Mouse (Mus musculus) kidney, embryonic 15.5 days (tissue): ENCODE measurements around the gene Vill. TPM values are rescaled to one million over a fixed set of nuclear protein-coding genes. Genes with fewer than 3 reads are reported as not detected.
A peak's percentile ranks its signal among the peaks of the same experiment; 100 is the strongest.

Source experiments
- ATAC-seq: fragments of 200-750 bp; cut with Nextera tagmentation; replicated peaks from 2 replicates; pipeline ENCODE4 v1.8.0; 2017; ENCODE audit warnings: moderate TSS enrichment; ENCODE audit not compliant: low FRiP score
- H3K27ac ChIP-seq: fragments of 300-500 bp; sonication (generic); 2 replicates; pipeline ENCODE4 v1.5.1; 2015; ENCODE audit warnings: mild to moderate bottlenecking, inconsistent platforms
- H3K27me3 ChIP-seq: fragments of 300-500 bp; sonication (generic); 2 replicates; pipeline ENCODE4 v1.6.1; 2015; ENCODE audit warnings: inconsistent platforms
- H3K36me3 ChIP-seq: fragments of 300-500 bp; sonication (generic); 2 replicates; pipeline ENCODE4 v1.6.1; 2015; ENCODE audit warnings: inconsistent platforms
- H3K4me1 ChIP-seq: fragments of 300-500 bp; sonication (generic); 2 replicates; pipeline ENCODE4 v1.6.1; 2015; ENCODE audit warnings: inconsistent platforms
- H3K4me2 ChIP-seq: fragments of 300-500 bp; sonication (generic); 2 replicates; pipeline ENCODE4 v1.6.1; 2015; ENCODE audit warnings: moderate library complexity, mild to moderate bottlenecking, inconsistent platforms
- H3K4me3 ChIP-seq: fragments of 300-500 bp; sonication (generic); replicated peaks from 2 replicates; pipeline ENCODE4 v1.5.1; 2015; ENCODE audit warnings: mild to moderate bottlenecking, inconsistent platforms
- H3K9ac ChIP-seq: fragments of 300-500 bp; sonication (generic); 2 replicates; pipeline ENCODE4 v1.6.1; 2015; ENCODE audit warnings: mild to moderate bottlenecking, inconsistent platforms
- H3K9me3 ChIP-seq: fragments of 300-500 bp; sonication (generic); replicated peaks from 2 replicates; pipeline ENCODE4 v1.6.1; 2016; ENCODE audit warnings: inconsistent platforms
- WGBS: fragments of 180-500 bp; shearing (Covaris S2); methylation state at CpG from one replicate; pipeline ENCODE4 v1.1.7; 2015; ENCODE audit warnings: mixed read lengths; 5-methylcytosine and 5-hydroxymethylcytosine counted together
- polyA plus RNA-seq: library from polyadenylated mRNA; unstranded; fragments of >200 nt; fragmentation: Nextera tagmentation; extraction: Ambion mirVana; gene quantifications from 2 replicates; pipeline ENCODE4 v1.2.1, GENCODE M21; 2015

Vill gene
- polyA plus RNA-seq, 1 experiment from 2014 or later, result 46.2 TPM

GRCm38 (mm10) chr9:119038574-119038973 is 14.0 kb upstream of the Vill start:
- Histone ChIP-seq H3K27me3 (no peaks in the 10 kb centered on the region), H3K9me3 (no peaks in the 10 kb centered on the region), H3K4me3 (no peak overlapping the region), H3K4me1 (peaks cover 35% of the 10 kb centered on the region), H3K9ac (no peak overlapping the region), H3K27ac (no peak overlapping the region), H3K4me2 (no peak overlapping the region), H3K36me3 (peaks cover 91% of the 10 kb centered on the region)
- no peak for ATAC-seq
- 95% methylated on average over 3 of the region's 3 CpGs for WGBS

DNA sequence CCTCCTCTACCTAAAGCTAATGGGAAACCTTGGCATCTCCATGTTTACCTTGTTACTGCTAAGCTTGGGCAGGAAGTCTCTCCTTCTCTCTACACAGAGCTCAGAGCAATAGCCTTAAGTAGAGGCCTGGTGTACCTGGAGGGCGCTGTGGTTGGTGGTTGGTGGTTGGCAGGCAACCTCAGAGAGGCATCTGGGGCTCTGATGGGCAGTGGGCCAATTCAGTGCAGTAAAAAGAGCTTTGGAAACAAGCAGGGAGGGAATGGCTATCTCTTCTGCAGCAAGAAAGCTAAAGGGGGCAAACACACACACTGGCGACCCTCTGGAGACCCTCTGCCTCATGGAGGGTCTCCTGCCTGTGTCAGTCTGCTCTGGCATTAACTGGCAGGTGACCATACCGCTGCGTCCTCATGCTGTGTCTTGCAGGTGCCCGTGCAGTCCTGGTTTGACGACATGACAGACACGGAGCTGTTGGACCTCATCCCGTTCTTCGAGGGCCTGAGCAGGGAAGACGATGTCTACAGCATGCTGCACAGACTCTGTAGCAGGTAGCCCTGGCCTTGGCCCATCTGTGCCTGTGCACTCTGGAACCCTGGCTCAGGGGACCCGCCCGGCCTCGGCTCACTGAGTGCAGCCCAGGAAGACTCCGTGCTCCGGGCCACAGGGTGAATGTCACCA is 12.3 kb upstream of the Vill start:
- no peaks in the 10 kb centered on the region for H3K27me3 ChIP-seq
- no peak overlapping the region for H3K4me3 ChIP-seq
- ATAC-seq, result no peak
- H3K9ac ChIP-seq, result no peak overlapping the region
- WGBS, result 91% methylated on average over 15 of the region's 15 CpGs
- H3K4me2 ChIP-seq, result no peak overlapping the region
- no peaks in the 10 kb centered on the region for H3K9me3 ChIP-seq
- H3K36me3 ChIP-seq, result peaks cover 79% of the 10 kb centered on the region
- peaks cover 20% of the 10 kb centered on the region for H3K4me1 ChIP-seq
- no peak overlapping the region for H3K27ac ChIP-seq

GRCm38 (mm10) chr9:119048182-119048903 is 4.2 kb upstream of the Vill start:
- no peaks in the 10 kb centered on the region for H3K27me3 ChIP-seq
- H3K27ac ChIP-seq, result 0 out of 2 replicates have a peak overlapping the region, but pooled peaks have one; percentile 3
- H3K36me3 ChIP-seq, result peaks cover 7% of the 10 kb centered on the region; the same call in 1 of the 2 replicates
- ATAC-seq, result no peak
- no peak overlapping the region for H3K9ac ChIP-seq
- H3K4me2 ChIP-seq, result no peak overlapping the region
- no peak overlapping the region for H3K4me3 ChIP-seq
- no peaks in the 10 kb centered on the region for H3K9me3 ChIP-seq
- 81% methylated on average over 11 of the region's 11 CpGs for WGBS
- H3K4me1 ChIP-seq, result peaks cover 23% of the 10 kb centered on the region

DNA sequence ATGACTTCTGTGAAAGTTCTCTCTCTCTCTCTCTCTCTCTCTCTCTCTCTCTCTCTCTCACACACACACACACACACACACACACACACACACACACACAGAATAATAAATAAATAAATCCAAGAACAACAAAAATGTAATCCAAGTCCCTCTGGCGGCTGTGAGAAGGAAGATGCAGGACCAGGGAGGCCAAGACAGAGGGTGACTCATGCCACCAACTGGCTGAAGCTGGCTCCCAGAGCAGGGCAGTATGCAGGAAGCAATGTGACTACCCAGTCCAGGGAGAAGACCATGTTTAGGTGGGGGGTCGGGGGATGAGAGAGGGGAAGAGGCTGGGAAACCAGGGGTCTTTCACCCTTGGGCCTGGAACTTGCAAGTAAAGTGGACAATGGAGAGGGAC is 1.4 kb upstream of the Vill start:
- H3K4me2 ChIP-seq, result no peak overlapping the region

DNA sequence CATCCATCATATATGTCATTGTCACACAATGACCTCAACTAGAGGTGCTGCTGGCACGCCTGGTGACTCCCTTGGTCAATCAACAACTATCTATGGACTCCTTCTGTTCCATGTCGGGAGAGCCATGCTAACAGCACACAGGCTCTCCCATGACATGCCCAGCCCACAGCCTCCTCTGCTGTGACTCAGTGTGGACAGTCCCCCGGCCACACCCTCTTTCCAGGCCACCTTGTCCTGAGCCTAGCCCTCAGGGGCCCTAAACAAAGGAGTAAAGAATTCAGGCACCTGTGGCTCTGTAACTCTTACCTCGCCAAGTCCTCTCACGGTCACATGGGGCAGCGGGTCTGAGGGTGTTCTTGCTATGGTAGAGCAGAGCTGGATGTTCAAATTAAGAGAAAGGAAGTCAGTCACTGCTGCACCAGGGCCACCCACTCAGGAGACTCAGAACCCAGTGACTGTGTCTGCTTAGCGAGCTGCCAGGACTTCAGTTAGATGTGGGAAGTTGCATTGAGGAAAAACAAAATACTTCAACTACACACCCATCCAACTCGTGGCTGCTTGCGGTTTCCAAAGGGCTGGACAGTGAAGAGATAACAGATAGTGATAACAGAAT is 1.5 kb downstream of the Vill start:
- Histone ChIP-seq H3K27me3 (no peaks in the 10 kb centered on the region), H3K9ac (no peak overlapping the region), H3K9me3 (no peaks in the 10 kb centered on the region), H3K4me2 (peak overlapping the region; percentile 79), H3K4me1 (peaks cover 36% of the 10 kb centered on the region), H3K27ac (peak overlapping the region; percentile 69; the same call in 1 of the 2 replicates), H3K4me3 (no peak overlapping the region), H3K36me3 (no peaks in the 10 kb centered on the region)
- WGBS, result 68% methylated on average over 9 of the region's 9 CpGs
- ATAC-seq, result no peak

More for the DNA sequence above, 1.4 kb upstream of the Vill start:
- H3K9ac ChIP-seq, result no peak overlapping the region
- peak overlapping the region; percentile 69; the same call in 1 of the 2 replicates for H3K27ac ChIP-seq
- peaks cover 36% of the 10 kb centered on the region for H3K4me1 ChIP-seq
- no peak for ATAC-seq
- 62% methylated on average over 2 of the region's 2 CpGs for WGBS
- H3K27me3 ChIP-seq, result no peaks in the 10 kb centered on the region
- H3K4me3 ChIP-seq, result no peak overlapping the region
- no peaks in the 10 kb centered on the region for H3K9me3 ChIP-seq
- H3K36me3 ChIP-seq, result no peaks in the 10 kb centered on the region

DNA sequence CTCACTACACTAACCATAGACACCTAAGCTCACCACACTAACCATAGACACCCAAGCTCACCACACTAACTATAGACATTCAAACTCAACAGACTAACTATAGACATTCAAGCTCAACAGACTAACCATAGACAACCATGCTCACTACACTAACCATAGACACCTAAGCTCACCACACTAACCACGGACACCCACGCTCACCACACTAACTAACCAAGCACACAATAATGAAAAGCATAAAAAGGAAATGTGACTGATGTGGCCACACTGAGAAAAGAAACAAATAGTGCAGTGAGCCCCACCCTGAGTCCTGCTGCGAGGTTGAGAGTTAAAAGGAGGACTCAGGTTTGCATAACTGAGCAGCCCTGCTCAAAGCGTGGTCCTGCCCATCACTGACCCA is 2.8 kb downstream of the Vill start:
- 83% methylated on average over 4 of the region's 4 CpGs for WGBS
- Histone ChIP-seq H3K27ac (no peak overlapping the region), H3K4me1 (peaks cover 36% of the 10 kb centered on the region), H3K4me3 (no peak overlapping the region), H3K36me3 (no peaks in the 10 kb centered on the region), H3K9me3 (no peaks in the 10 kb centered on the region), H3K4me2 (no peak overlapping the region), H3K27me3 (no peaks in the 10 kb centered on the region), H3K9ac (no peak overlapping the region)
- ATAC-seq, result no peak

- Histone ChIP-seq H3K4me2 (no peak overlapping the region), H3K36me3 (no peaks in the 10 kb centered on the region), H3K27ac (no peak overlapping the region), H3K4me1 (peaks cover 23% of the 10 kb centered on the region), H3K27me3 (no peaks in the 10 kb centered on the region), H3K9ac (no peak overlapping the region), H3K9me3 (no peaks in the 10 kb centered on the region), H3K4me3 (no peak overlapping the region)
- no peak for ATAC-seq
- WGBS, result 77% methylated on average over 7 of the region's 7 CpGs
Observed at GRCm38 (mm10) chr9:119058245-119058644, 5.7 kb downstream of the Vill start.

DNA sequence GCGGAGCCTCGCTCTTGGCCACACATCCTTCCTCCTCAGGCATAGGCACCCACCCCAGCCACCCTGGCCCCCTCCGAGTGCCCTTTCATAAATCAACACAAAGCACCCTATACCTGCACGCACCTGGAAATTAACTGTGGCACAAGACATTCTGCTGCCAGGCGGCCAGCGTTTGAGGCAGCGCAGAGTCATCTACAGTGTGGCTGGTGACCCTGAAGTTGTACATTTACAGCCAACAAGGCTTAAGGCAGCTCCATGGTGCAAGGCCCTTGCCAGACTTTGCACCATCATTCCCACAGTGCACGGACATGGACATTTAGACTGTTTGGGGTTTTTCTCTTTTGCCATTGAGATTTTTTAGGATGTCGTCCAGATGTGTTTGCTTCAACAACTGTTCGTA is 8.1 kb downstream of the Vill start:
- H3K9ac ChIP-seq, result no peak overlapping the region
- H3K27ac ChIP-seq, result no peak overlapping the region
- no peaks in the 10 kb centered on the region for H3K36me3 ChIP-seq
- no peaks in the 10 kb centered on the region for H3K27me3 ChIP-seq
- H3K4me2 ChIP-seq, result no peak overlapping the region
- no peak overlapping the region for H3K4me3 ChIP-seq
- peaks cover 27% of the 10 kb centered on the region for H3K4me1 ChIP-seq
- 91% methylated on average over 10 of the region's 10 CpGs for whole genome bisulfite sequencing
- H3K9me3 ChIP-seq, result no peaks in the 10 kb centered on the region
- ATAC-seq, result no peak

DNA sequence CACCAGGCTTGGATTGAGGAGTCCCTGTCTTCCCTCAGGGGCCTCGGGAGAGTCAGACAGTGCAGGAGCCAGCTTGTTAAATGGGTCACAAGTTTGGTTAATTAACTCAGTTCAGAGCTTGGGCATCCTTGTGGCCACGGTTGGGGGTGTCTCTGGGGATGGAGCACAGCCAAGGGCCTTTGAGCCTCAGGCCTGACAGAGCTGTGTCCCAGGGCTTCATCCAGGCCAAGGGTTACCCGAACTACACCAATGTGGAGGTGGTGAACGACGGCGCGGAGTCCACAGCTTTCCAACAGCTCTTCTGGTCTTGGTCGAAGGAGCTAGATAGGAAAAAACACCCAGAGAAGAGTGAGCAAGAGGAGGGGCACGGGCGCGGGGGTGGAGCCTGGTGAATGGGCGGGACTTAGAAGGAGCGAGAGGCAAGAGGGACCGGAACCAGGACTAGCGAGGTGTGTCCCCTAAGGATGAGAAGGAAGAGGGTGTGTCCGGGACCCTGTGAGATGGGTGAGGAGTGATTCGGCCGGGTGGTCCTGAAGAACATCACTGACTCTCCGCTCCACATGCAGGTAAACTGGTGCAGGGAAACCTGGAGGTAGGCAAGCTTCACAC is 10.6 kb downstream of the Vill start:
- H3K9me3 ChIP-seq, result no peaks in the 10 kb centered on the region
- H3K4me3 ChIP-seq, result 0 out of 2 replicates have a peak overlapping the region, but pooled peaks have one; percentile 14
- ATAC-seq, result peak; percentile 35
- H3K4me2 ChIP-seq, result peak overlapping the region; percentile 39
- 0 out of 2 replicates have a peak overlapping the region, but pooled peaks have one; percentile 2 for H3K27ac ChIP-seq
- H3K27me3 ChIP-seq, result no peaks in the 10 kb centered on the region
- peaks cover 34% of the 10 kb centered on the region for H3K4me1 ChIP-seq
- no peak overlapping the region for H3K9ac ChIP-seq
- whole genome bisulfite sequencing, result 32% methylated on average over 19 of the region's 19 CpGs
- H3K36me3 ChIP-seq, result no peaks in the 10 kb centered on the region

DNA sequence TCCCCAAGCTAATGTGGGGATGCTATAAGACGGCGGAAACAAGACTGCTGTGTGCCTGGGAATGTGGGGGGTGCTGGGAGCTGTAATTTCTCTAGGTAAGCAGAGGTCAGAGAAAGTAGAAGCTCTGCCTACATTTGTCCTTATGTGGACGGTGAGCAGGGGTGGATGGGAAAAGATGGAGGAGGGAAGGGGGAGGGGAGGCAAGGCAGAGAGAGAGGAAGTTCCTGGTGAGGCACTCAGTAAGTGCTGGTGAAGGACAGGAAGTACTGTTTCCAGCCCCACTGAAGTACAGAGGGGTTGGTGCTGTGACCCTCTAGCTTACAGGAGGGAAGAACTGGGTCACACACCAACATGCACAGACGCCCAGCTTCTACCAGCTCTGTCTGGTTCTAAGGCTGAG is 11.7 kb downstream of the Vill start:
- Histone ChIP-seq H3K4me2 (no peak overlapping the region), H3K27ac (0 out of 2 replicates have a peak overlapping the region, but pooled peaks have one; percentile 54), H3K4me3 (no peak overlapping the region), H3K36me3 (no peaks in the 10 kb centered on the region), H3K27me3 (no peaks in the 10 kb centered on the region), H3K9me3 (no peaks in the 10 kb centered on the region), H3K4me1 (peaks cover 34% of the 10 kb centered on the region), H3K9ac (no peak overlapping the region)
- no peak for ATAC-seq
- WGBS, result 71% methylated on average over 4 of the region's 4 CpGs

DNA sequence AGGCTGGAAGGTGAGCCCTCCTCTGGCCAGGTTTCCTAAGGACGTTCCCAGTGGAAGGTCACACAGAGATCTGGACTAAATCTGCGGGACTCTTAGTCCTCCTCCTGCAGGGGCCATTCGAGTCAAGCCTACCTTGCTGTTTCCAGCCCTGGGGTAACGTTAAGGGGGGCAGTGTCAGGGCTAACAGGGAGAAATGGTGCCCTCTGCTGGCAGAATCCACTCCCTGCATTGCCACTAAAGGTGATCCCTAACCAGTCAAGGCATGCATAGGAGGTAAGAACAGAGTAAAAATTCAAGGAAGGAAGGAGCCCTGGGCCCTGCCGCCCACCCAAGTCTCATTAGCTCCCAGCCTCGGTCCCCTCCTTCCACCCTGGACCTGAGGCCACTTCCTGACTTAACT is 15.0 kb downstream of the Vill start:
- Histone ChIP-seq H3K4me3 (no peak overlapping the region), H3K9ac (no peak overlapping the region), H3K4me1 (peaks cover 32% of the 10 kb centered on the region), H3K9me3 (no peaks in the 10 kb centered on the region), H3K36me3 (peaks cover 14% of the 10 kb centered on the region), H3K4me2 (no peak overlapping the region), H3K27ac (no peak overlapping the region), H3K27me3 (no peaks in the 10 kb centered on the region)
- ATAC-seq, result no peak; the same call in 1 of the 2 replicates
- 4% methylated on average over 6 of the region's 6 CpGs for WGBS

- no peaks in the 10 kb centered on the region for H3K27me3 ChIP-seq
- WGBS, result 84% methylated on average over 11 of the region's 11 CpGs
- ATAC-seq, result no peak
- H3K27ac ChIP-seq, result no peak overlapping the region
- peaks cover 19% of the 10 kb centered on the region for H3K36me3 ChIP-seq
- peaks cover 27% of the 10 kb centered on the region for H3K4me1 ChIP-seq
- no peak overlapping the region for H3K9ac ChIP-seq
- no peak overlapping the region for H3K4me2 ChIP-seq
- H3K9me3 ChIP-seq, result no peaks in the 10 kb centered on the region
- H3K4me3 ChIP-seq, result no peak overlapping the region
Observed at GRCm38 (mm10) chr9:119068266-119068665, 15.7 kb downstream of the Vill start.
